Mouse (Mus musculus): ENCODE measurements around the gene Rab20.

Gene Rab20

DNA sequence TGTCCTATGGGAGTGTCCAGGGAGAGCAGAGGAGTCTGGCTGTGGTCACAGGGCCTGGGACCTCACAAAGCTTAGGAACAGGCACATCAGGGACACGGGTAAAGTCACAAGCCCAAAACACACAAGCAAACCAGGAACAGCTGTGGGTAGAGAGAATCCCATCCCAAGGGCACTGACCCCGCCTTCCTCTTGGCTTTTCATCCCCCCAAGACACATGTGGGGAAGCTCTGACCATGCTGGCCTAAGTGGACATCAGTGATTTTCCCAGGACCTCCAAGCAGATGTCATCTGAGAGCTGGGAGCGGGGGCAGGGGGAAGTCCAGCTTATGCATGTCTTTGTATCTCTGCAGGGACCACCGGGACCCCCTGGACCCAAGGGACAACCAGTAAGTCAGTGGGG is 73.9 kb downstream of the Rab20 start:
- DNase-seq (ENCODE audit: low spot score), result no peak

DNA sequence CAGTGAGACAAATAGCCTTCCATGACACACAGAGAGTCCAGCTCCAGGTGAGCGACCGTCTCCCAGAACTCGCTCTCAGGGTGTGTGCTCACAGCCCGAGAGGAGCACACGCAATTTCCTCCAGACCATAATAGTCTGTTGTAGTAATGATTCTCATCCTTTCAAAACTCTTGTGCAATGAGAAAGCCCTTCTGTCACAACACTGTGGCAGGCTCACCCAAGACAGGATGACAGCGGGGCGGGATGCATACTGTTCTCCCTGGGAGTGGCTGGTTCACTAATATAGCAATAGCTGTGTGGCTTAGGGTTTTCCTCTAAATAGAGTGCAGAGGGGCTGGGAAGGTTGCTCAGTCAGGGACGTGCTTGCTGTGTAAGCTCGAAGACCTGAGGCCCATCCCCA is 74.7 kb downstream of the Rab20 start:
- no peak for DNase-seq (ENCODE audit: low spot score)
